Mouse (Mus musculus): ENCODE data around the gene Pif1. TPM values are rescaled to one million over a fixed set of nuclear protein-coding genes. Genes with fewer than 3 reads are reported as not detected.

Gene Pif1
- polyA plus RNA-seq, 1 experiment from 2014 or later, result 3.2 TPM

- no peak overlapping the region for H3K4me3 ChIP-seq (ENCODE audit: low read length)
- no peak overlapping the region for H3K27ac ChIP-seq (ENCODE audit: low read depth, low read length)
- H3K27me3 ChIP-seq (replicated peaks; ENCODE audit: control insufficient read depth, insufficient read depth, low read length), result no peaks in the 10 kb centered on the region
- WGBS, result 54% methylated on average over 8 of the region's 8 CpGs
- no peak for ATAC-seq
- H3K4me1 ChIP-seq (ENCODE audit: control insufficient read depth, insufficient read depth, low read depth, low read length), result no peaks in the 10 kb centered on the region; the same call in 1 of the 2 replicates
- no peaks in the 10 kb centered on the region for H3K36me3 ChIP-seq (ENCODE audit: control insufficient read depth, insufficient read depth, low read length)
- no peak overlapping the region for H3K9ac ChIP-seq (ENCODE audit: low read depth, low read length)
- no peaks in the 10 kb centered on the region for H3K9me3 ChIP-seq (ENCODE audit: control insufficient read depth, low read length)
- no peak overlapping the region for H3K4me2 ChIP-seq (ENCODE audit: low read length)
Observed at GRCm38 (mm10) chr9:65603401-65604102, 16.6 kb downstream of the Pif1 start.

GRCm38 (mm10) chr9:65605471-65606136 lies 18.6 kb downstream of the Pif1 start:
- no peaks in the 10 kb centered on the region for H3K27me3 ChIP-seq (replicated peaks; ENCODE audit: control insufficient read depth, insufficient read depth, low read length)
- no peaks in the 10 kb centered on the region for H3K9me3 ChIP-seq (ENCODE audit: control insufficient read depth, low read length)
- no peaks in the 10 kb centered on the region; the same call in 1 of the 2 replicates for H3K4me1 ChIP-seq (ENCODE audit: control insufficient read depth, insufficient read depth, low read depth, low read length)
- ATAC-seq, result peak; percentile 79
- peak overlapping the region; percentile 58 for H3K4me2 ChIP-seq (ENCODE audit: low read length)
- 5% methylated on average over 9 of the region's 9 CpGs for WGBS
- H3K9ac ChIP-seq (ENCODE audit: low read depth, low read length), result peak overlapping the region; percentile 43
- H3K27ac ChIP-seq (ENCODE audit: low read depth, low read length), result no peak overlapping the region
- H3K4me3 ChIP-seq (ENCODE audit: low read length), result peak overlapping the region; percentile 28
- H3K36me3 ChIP-seq (ENCODE audit: control insufficient read depth, insufficient read depth, low read length), result no peaks in the 10 kb centered on the region

GRCm38 (mm10) chr9:65606321-65607109 lies 19.6 kb downstream of the Pif1 start:
- Histone ChIP-seq H3K9me3 (ENCODE audit: control insufficient read depth, low read length) (no peaks in the 10 kb centered on the region), H3K9ac (ENCODE audit: low read depth, low read length) (no peak overlapping the region), H3K27ac (ENCODE audit: low read depth, low read length) (no peak overlapping the region), H3K4me1 (ENCODE audit: control insufficient read depth, insufficient read depth, low read depth, low read length) (no peaks in the 10 kb centered on the region; the same call in 1 of the 2 replicates), H3K4me2 (ENCODE audit: low read length) (no peak overlapping the region), H3K4me3 (ENCODE audit: low read length) (no peak overlapping the region), H3K36me3 (ENCODE audit: control insufficient read depth, insufficient read depth, low read length) (no peaks in the 10 kb centered on the region), H3K27me3 (replicated peaks; ENCODE audit: control insufficient read depth, insufficient read depth, low read length) (no peaks in the 10 kb centered on the region)
- ATAC-seq, result no peak
- WGBS, result 39% methylated on average over 9 of the region's 9 CpGs

- H3K27ac ChIP-seq (ENCODE audit: low read depth, low read length), result no peak overlapping the region
- H3K4me2 ChIP-seq (ENCODE audit: low read length), result no peak overlapping the region
- H3K4me3 ChIP-seq (ENCODE audit: low read length), result no peak overlapping the region
- WGBS, result 43% methylated on average over 2 of the region's 2 CpGs
- no peak overlapping the region for H3K9ac ChIP-seq (ENCODE audit: low read depth, low read length)
- ATAC-seq, result no peak
- no peaks in the 10 kb centered on the region for H3K27me3 ChIP-seq (replicated peaks; ENCODE audit: control insufficient read depth, insufficient read depth, low read length)
- no peaks in the 10 kb centered on the region for H3K36me3 ChIP-seq (ENCODE audit: control insufficient read depth, insufficient read depth, low read length)
- no peaks in the 10 kb centered on the region; the same call in 1 of the 2 replicates for H3K4me1 ChIP-seq (ENCODE audit: control insufficient read depth, insufficient read depth, low read depth, low read length)
- no peaks in the 10 kb centered on the region for H3K9me3 ChIP-seq (ENCODE audit: control insufficient read depth, low read length)
Observed at GRCm38 (mm10) chr9:65607120-65607519, 20.2 kb downstream of the Pif1 start.

- 91% methylated on average over 5 of the region's 5 CpGs for WGBS
- H3K9me3 ChIP-seq (ENCODE audit: control insufficient read depth, low read length), result no peaks in the 10 kb centered on the region
- H3K27ac ChIP-seq (ENCODE audit: low read depth, low read length), result no peak overlapping the region
- no peak overlapping the region for H3K4me3 ChIP-seq (ENCODE audit: low read length)
- ATAC-seq, result no peak
- no peaks in the 10 kb centered on the region for H3K27me3 ChIP-seq (replicated peaks; ENCODE audit: control insufficient read depth, insufficient read depth, low read length)
- H3K4me2 ChIP-seq (ENCODE audit: low read length), result no peak overlapping the region
- H3K9ac ChIP-seq (ENCODE audit: low read depth, low read length), result no peak overlapping the region
- no peaks in the 10 kb centered on the region for H3K36me3 ChIP-seq (ENCODE audit: control insufficient read depth, insufficient read depth, low read length)
- no peaks in the 10 kb centered on the region for H3K4me1 ChIP-seq (ENCODE audit: control insufficient read depth, insufficient read depth, low read depth, low read length)
Observed at GRCm38 (mm10) chr9:65611969-65612486, 25.1 kb downstream of the Pif1 start.

- Histone ChIP-seq H3K4me2 (ENCODE audit: low read length) (no peak overlapping the region), H3K4me1 (ENCODE audit: control insufficient read depth, insufficient read depth, low read depth, low read length) (no peaks in the 10 kb centered on the region), H3K4me3 (ENCODE audit: low read length) (no peak overlapping the region), H3K36me3 (ENCODE audit: control insufficient read depth, insufficient read depth, low read length) (no peaks in the 10 kb centered on the region), H3K9ac (ENCODE audit: low read depth, low read length) (no peak overlapping the region), H3K9me3 (ENCODE audit: control insufficient read depth, low read length) (no peaks in the 10 kb centered on the region), H3K27ac (ENCODE audit: low read depth, low read length) (no peak overlapping the region), H3K27me3 (replicated peaks; ENCODE audit: control insufficient read depth, insufficient read depth, low read length) (no peaks in the 10 kb centered on the region)
- no peak for ATAC-seq
- WGBS, result 70% methylated on average over 2 of the region's 2 CpGs
Observed at GRCm38 (mm10) chr9:65613098-65613497, 26.1 kb downstream of the Pif1 start.

- Histone ChIP-seq H3K4me2 (ENCODE audit: low read length) (no peak overlapping the region), H3K9me3 (ENCODE audit: control insufficient read depth, low read length) (no peaks in the 10 kb centered on the region), H3K9ac (ENCODE audit: low read depth, low read length) (no peak overlapping the region), H3K27ac (ENCODE audit: low read depth, low read length) (no peak overlapping the region), H3K4me3 (ENCODE audit: low read length) (no peak overlapping the region), H3K36me3 (ENCODE audit: control insufficient read depth, insufficient read depth, low read length) (no peaks in the 10 kb centered on the region), H3K4me1 (ENCODE audit: control insufficient read depth, insufficient read depth, low read depth, low read length) (no peaks in the 10 kb centered on the region), H3K27me3 (replicated peaks; ENCODE audit: control insufficient read depth, insufficient read depth, low read length) (no peaks in the 10 kb centered on the region)
- ATAC-seq, result no peak
- 57% methylated on average over 3 of the region's 3 CpGs for WGBS
Observed at GRCm38 (mm10) chr9:65619311-65619710, 32.4 kb downstream of the Pif1 start.

GRCm38 (mm10) chr9:65621196-65621595 lies 34.2 kb downstream of the Pif1 start:
- WGBS, result 93% methylated on average over 4 of the region's 4 CpGs
- Histone ChIP-seq H3K9ac (ENCODE audit: low read depth, low read length) (no peak overlapping the region), H3K27ac (ENCODE audit: low read depth, low read length) (no peak overlapping the region), H3K4me3 (ENCODE audit: low read length) (no peak overlapping the region), H3K27me3 (replicated peaks; ENCODE audit: control insufficient read depth, insufficient read depth, low read length) (no peaks in the 10 kb centered on the region), H3K36me3 (ENCODE audit: control insufficient read depth, insufficient read depth, low read length) (no peaks in the 10 kb centered on the region), H3K9me3 (ENCODE audit: control insufficient read depth, low read length) (no peaks in the 10 kb centered on the region), H3K4me2 (ENCODE audit: low read length) (no peak overlapping the region), H3K4me1 (ENCODE audit: control insufficient read depth, insufficient read depth, low read depth, low read length) (no peaks in the 10 kb centered on the region)
- ATAC-seq, result no peak

- Histone ChIP-seq H3K4me2 (ENCODE audit: low read length) (no peak overlapping the region), H3K4me1 (ENCODE audit: control insufficient read depth, insufficient read depth, low read depth, low read length) (no peaks in the 10 kb centered on the region), H3K4me3 (ENCODE audit: low read length) (no peak overlapping the region), H3K27me3 (replicated peaks; ENCODE audit: control insufficient read depth, insufficient read depth, low read length) (no peaks in the 10 kb centered on the region), H3K36me3 (ENCODE audit: control insufficient read depth, insufficient read depth, low read length) (no peaks in the 10 kb centered on the region), H3K27ac (ENCODE audit: low read depth, low read length) (no peak overlapping the region), H3K9me3 (ENCODE audit: control insufficient read depth, low read length) (no peaks in the 10 kb centered on the region), H3K9ac (ENCODE audit: low read depth, low read length) (no peak overlapping the region)
- WGBS, result 81% methylated on average over 2 of the region's 2 CpGs
- no peak for ATAC-seq
Observed at GRCm38 (mm10) chr9:65621666-65622065, 34.7 kb downstream of the Pif1 start.

All from hindbrain, embryonic 16.5 days (tissue).